Mouse (Mus musculus) cerebellum, adult 8-10 months (tissue): ENCODE measurements around the gene Dnajb14.
"Not testable (repeated sequence)": the region's sequence is repeated elsewhere in the genome, so short reads cannot be mapped to it uniquely, and the experiment has no call there.

Experiments used
- DNase-seq: peaks from one replicate; pipeline ENCODE4 v3.0.0; 2022

Dnajb14 gene

GRCm38 (mm10) chr3:137919398-137919797, 51.9 kb downstream of the Dnajb14 start:
- DNase-seq, result no peak

GRCm38 (mm10) chr3:137920594-137920993, 53.1 kb downstream of the Dnajb14 start:
- DNase-seq, result no peak

GRCm38 (mm10) chr3:137927010-137927409, 59.5 kb downstream of the Dnajb14 start:
- no peak for DNase-seq

GRCm38 (mm10) chr3:137929940-137930339, 62.5 kb downstream of the Dnajb14 start:
- no peak for DNase-seq

- DNase-seq, result no peak
Observed at GRCm38 (mm10) chr3:137932748-137933147, 65.3 kb downstream of the Dnajb14 start.

GRCm38 (mm10) chr3:137933986-137934385, 66.5 kb downstream of the Dnajb14 start:
- DNase-seq, result no peak

GRCm38 (mm10) chr3:137935570-137936525, 68.4 kb downstream of the Dnajb14 start:
- no peak for DNase-seq

GRCm38 (mm10) chr3:137936541-137936940, 69.1 kb downstream of the Dnajb14 start:
- no peak for DNase-seq

GRCm38 (mm10) chr3:137938608-137939007, 71.1 kb downstream of the Dnajb14 start:
- DNase-seq, result no peak

GRCm38 (mm10) chr3:137940757-137941156, 73.3 kb downstream of the Dnajb14 start:
- DNase-seq, result no peak

- no peak for DNase-seq
Observed at GRCm38 (mm10) chr3:137941555-137941954, 74.1 kb downstream of the Dnajb14 start.

- DNase-seq, result no peak
Observed at GRCm38 (mm10) chr3:137942098-137942622, 74.7 kb downstream of the Dnajb14 start.

- DNase-seq, result no peak
Observed at GRCm38 (mm10) chr3:137943737-137944154, 76.3 kb downstream of the Dnajb14 start.

GRCm38 (mm10) chr3:137946827-137947226, 79.4 kb downstream of the Dnajb14 start:
- DNase-seq, result no peak

- DNase-seq, result no peak
Observed at GRCm38 (mm10) chr3:137947525-137947924, 80.0 kb downstream of the Dnajb14 start.

- DNase-seq, result no peak
Observed at GRCm38 (mm10) chr3:137950191-137950885, 82.9 kb downstream of the Dnajb14 start.

- not testable (repeated sequence) for DNase-seq
Observed at GRCm38 (mm10) chr3:137951302-137951701, 83.8 kb downstream of the Dnajb14 start.

- no peak for DNase-seq
Observed at GRCm38 (mm10) chr3:137951819-137952218, 84.3 kb downstream of the Dnajb14 start.

- DNase-seq, result no peak
Observed at GRCm38 (mm10) chr3:137952225-137952913, 84.9 kb downstream of the Dnajb14 start.

- no peak for DNase-seq
Observed at GRCm38 (mm10) chr3:137952914-137953880, 85.7 kb downstream of the Dnajb14 start.

GRCm38 (mm10) chr3:137954256-137954916, 86.9 kb downstream of the Dnajb14 start:
- DNase-seq, result no peak
